Mouse (Mus musculus) heart, embryonic 15.5 days (tissue): ENCODE data around the gene Map7d1. TPM values are rescaled to one million over a fixed set of nuclear protein-coding genes. Genes with fewer than 3 reads are reported as not detected.
A peak's percentile ranks its signal among the peaks of the same experiment; 100 is the strongest.

Experiments used
- ATAC-seq: fragments of 200-750 bp; cut with Nextera tagmentation; replicated peaks from 2 replicates; pipeline ENCODE4 v1.8.0; 2017; ENCODE audit warnings: low read depth, moderate TSS enrichment; ENCODE audit not compliant: insufficient number of reproducible peaks, insufficient read depth, low FRiP score
- H3K27ac ChIP-seq: fragments of 300-500 bp; sonication (generic); 2 replicates; pipeline ENCODE4 v1.5.1; 2015; ENCODE audit warnings: mild to moderate bottlenecking, inconsistent platforms
- H3K27me3 ChIP-seq: fragments of 300-500 bp; sonication (generic); 2 replicates; pipeline ENCODE4 v1.6.1; 2015; ENCODE audit warnings: inconsistent platforms
- H3K36me3 ChIP-seq: fragments of 300-500 bp; sonication (generic); 2 replicates; pipeline ENCODE4 v1.6.1; 2015; ENCODE audit warnings: mild to moderate bottlenecking, inconsistent platforms
- H3K4me1 ChIP-seq: fragments of 300-500 bp; sonication (generic); replicated peaks from 2 replicates; pipeline ENCODE4 v1.6.1; 2015; ENCODE audit warnings: inconsistent platforms
- H3K4me2 ChIP-seq: fragments of 300-500 bp; sonication (generic); 2 replicates; pipeline ENCODE4 v1.6.1; 2015; ENCODE audit warnings: inconsistent platforms, mild to moderate bottlenecking, moderate library complexity
- H3K4me3 ChIP-seq: fragments of 300-500 bp; sonication (generic); 2 replicates; pipeline ENCODE4 v1.5.1; 2015; ENCODE audit warnings: mild to moderate bottlenecking, inconsistent platforms
- H3K9ac ChIP-seq: fragments of 300-500 bp; sonication (generic); 2 replicates; pipeline ENCODE4 v1.6.1; 2015; ENCODE audit warnings: mild to moderate bottlenecking, inconsistent platforms
- H3K9me3 ChIP-seq: fragments of 300-500 bp; sonication (generic); replicated peaks from 2 replicates; pipeline ENCODE4 v1.6.1; 2016; ENCODE audit warnings: inconsistent platforms
- WGBS: fragments of 180-500 bp; shearing (Covaris S2); methylation state at CpG from one replicate; pipeline ENCODE4 v1.1.7; 2015; ENCODE audit warnings: mixed read lengths; 5-methylcytosine and 5-hydroxymethylcytosine counted together
- polyA plus RNA-seq: library from polyadenylated mRNA; unstranded; fragments of >200 nt; fragmentation: Nextera tagmentation; extraction: Ambion mirVana; gene quantifications from 2 replicates; pipeline ENCODE4 v1.2.1, GENCODE M21; 2015

Map7d1 gene
- polyA plus RNA-seq, 1 experiment from 2014 or later = 39.4 TPM

DNA sequence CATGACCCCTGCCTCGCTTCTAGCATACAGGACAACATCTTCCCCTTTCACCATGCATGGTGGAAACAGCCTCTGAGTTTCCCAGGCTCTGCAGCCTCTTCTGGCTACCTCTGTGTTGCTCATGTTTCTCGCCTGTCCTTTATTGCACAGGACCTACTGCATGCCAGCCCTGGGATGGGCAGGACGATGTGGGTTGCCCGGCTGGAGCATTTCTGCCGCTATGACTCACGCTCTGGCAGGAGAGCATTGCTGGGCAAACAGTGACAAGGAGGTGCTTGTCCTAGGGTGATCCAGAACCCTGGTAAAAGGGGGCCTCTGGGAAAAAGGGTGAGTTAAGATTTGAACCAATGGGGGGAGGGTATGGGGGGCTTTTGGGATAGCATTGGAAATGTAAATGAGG, 38.4 kb downstream of the Map7d1 start:
- Histone ChIP-seq H3K9me3 (no peaks in the 10 kb centered on the region), H3K27me3 (no peaks in the 10 kb centered on the region), H3K36me3 (no peaks in the 10 kb centered on the region), H3K4me1 (peaks cover 3% of the 10 kb centered on the region; the same call in 1 of the 2 replicates), H3K27ac (no peak overlapping the region), H3K4me2 (no peak overlapping the region), H3K4me3 (no peak overlapping the region), H3K9ac (no peak overlapping the region)
- WGBS = 71% methylated on average over 6 of the region's 6 CpGs
- ATAC-seq = no peak

DNA sequence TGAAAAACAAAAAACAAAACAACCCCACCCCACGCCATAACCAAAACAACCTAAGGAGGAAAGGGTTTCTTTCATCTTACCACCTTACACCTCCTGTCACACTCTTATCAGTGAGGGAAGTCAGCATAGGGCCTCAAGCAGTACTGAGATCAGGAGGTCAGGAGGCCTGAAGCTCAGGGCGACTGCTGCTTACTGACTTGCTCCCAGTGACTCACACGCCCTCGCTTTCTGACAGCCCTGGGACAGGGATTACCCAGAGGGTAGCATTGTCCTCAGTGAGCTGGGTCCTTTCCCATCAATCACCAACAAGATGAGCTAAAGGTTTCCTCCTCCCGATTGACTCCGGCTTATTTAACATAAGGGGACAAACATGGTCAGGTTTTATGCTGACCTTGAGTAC, 49.1 kb downstream of the Map7d1 start:
- Histone ChIP-seq H3K4me3 (no peak overlapping the region), H3K36me3 (no peaks in the 10 kb centered on the region), H3K27me3 (no peaks in the 10 kb centered on the region), H3K27ac (no peak overlapping the region), H3K9ac (no peak overlapping the region), H3K4me2 (no peak overlapping the region), H3K9me3 (no peaks in the 10 kb centered on the region), H3K4me1 (peaks cover 6% of the 10 kb centered on the region)
- WGBS = 62% methylated on average over 6 of the region's 6 CpGs
- ATAC-seq = no peak

DNA sequence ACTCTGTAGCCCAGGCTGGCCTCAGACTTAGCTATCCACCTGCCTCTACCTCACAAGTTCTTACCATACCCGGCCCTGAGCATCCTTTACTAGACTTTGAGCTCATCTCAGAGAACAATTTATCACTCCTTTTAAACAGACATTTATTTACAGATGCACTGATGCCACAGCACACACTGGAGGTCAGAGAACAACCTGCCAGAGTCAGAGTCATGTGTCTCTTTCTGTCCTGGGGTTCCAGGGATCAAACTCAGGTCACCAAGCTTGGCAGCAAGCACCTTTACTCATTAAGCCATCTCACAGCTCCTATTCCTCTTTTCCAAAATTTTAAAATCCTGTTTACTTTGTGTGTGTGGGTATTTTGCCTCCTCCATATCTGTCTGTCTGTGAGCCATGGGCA, 50.8 kb downstream of the Map7d1 start:
- peaks cover 12% of the 10 kb centered on the region for H3K4me1 ChIP-seq
- no peak overlapping the region for H3K27ac ChIP-seq
- no peak for ATAC-seq
- H3K9ac ChIP-seq = no peak overlapping the region
- H3K4me2 ChIP-seq = no peak overlapping the region
- no peaks in the 10 kb centered on the region for H3K36me3 ChIP-seq
- WGBS = 75% methylated on average over 1 of the region's 1 CpGs
- H3K4me3 ChIP-seq = no peak overlapping the region
- no peaks in the 10 kb centered on the region for H3K27me3 ChIP-seq
- no peaks in the 10 kb centered on the region for H3K9me3 ChIP-seq

DNA sequence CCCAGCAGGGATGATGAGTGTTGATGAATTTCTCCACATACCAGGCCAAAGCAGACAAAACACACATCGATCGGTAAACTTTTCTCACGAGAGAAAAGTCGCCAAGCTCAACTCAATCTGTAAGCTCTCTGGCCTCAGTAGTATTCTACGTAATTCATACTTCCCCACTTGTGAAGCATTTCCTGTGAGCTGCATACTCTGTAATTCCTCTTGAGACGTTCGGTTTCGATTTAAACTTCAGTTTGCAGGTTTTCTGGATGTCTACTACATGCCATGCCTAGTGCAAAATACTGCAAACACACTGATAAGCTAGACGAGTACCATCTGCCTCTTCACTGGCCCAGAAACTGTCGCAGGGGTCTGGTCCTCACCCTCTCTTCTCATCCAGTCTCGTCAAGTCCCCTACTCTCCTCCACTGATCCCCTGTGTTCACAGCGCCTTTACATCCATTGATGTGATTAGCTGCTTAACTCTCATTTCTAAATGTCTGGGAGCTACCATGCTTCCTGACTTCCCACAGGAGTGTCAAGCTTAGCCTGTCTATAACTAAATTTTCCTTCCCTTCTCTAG, 51.4 kb downstream of the Map7d1 start:
- no peak overlapping the region for H3K27ac ChIP-seq
- H3K4me2 ChIP-seq = no peak overlapping the region
- H3K9ac ChIP-seq = no peak overlapping the region
- peaks cover 19% of the 10 kb centered on the region for H3K4me1 ChIP-seq
- no peaks in the 10 kb centered on the region for H3K27me3 ChIP-seq
- no peak overlapping the region for H3K4me3 ChIP-seq
- H3K36me3 ChIP-seq = no peaks in the 10 kb centered on the region
- no peaks in the 10 kb centered on the region for H3K9me3 ChIP-seq
- 55% methylated on average over 12 of the region's 12 CpGs for WGBS
- no peak for ATAC-seq

DNA sequence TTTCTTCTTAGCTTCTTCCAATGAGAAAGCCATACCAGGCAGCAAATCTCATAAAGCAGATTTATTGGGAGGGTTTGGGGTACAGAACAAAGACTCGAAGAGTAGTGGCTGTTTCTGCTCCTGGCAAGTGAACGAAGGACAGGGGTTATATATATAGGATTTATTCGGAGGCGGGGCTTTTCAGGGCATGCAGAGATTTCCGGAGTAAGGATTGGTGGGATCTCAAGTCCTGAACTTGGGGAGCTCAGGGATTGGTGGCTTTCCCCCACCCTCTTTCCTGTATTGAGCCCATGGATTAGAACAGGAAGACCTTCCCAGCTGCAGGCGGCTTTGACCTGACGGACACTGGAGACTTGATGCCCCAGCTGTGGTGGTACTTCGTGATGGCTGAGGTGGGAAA, 52.1 kb downstream of the Map7d1 start:
- no peaks in the 10 kb centered on the region for H3K27me3 ChIP-seq
- WGBS = 86% methylated on average over 8 of the region's 8 CpGs
- peak overlapping the region; percentile 99 for H3K27ac ChIP-seq
- no peak overlapping the region for H3K9ac ChIP-seq
- no peaks in the 10 kb centered on the region for H3K9me3 ChIP-seq
- peaks cover 26% of the 10 kb centered on the region for H3K4me1 ChIP-seq
- H3K4me3 ChIP-seq = no peak overlapping the region
- no peak overlapping the region for H3K4me2 ChIP-seq
- no peaks in the 10 kb centered on the region for H3K36me3 ChIP-seq
- ATAC-seq = no peak

DNA sequence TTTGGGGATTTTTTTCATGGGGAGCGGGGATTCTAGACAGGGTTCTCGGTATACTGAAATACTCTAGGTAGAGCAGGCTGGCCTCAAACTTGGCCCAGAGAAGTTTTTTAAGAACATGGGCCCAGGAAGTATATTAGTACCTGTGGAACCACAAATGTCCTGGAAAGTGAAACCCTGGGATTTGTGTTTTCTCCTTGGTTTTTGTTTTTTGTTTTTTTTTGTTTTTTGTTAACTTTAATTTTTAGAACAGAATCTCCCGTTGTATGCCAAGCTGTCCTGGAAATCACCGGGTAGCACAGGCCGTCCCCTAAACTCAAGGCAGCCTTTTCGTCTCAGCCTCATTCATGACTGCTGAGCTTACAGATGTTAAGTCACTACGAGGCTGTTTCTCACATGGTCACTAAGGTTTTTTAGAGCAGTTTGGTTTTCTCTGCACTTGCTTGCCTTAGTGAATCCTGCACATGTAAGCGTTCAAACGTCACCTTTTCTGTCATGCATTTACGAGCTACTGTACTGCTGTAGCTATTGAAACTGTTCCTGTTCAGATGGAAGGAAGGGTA, 52.7 kb downstream of the Map7d1 start:
- Histone ChIP-seq H3K9ac (peak overlapping the region; percentile 28; the same call in 1 of the 2 replicates), H3K4me3 (peak overlapping the region; percentile 83), H3K9me3 (no peaks in the 10 kb centered on the region), H3K27ac (peak overlapping the region; percentile 99), H3K36me3 (no peaks in the 10 kb centered on the region), H3K27me3 (no peaks in the 10 kb centered on the region), H3K4me1 (peaks cover 32% of the 10 kb centered on the region), H3K4me2 (peak overlapping the region; percentile 65)
- 70% methylated on average over 10 of the region's 10 CpGs for WGBS
- no peak for ATAC-seq

DNA sequence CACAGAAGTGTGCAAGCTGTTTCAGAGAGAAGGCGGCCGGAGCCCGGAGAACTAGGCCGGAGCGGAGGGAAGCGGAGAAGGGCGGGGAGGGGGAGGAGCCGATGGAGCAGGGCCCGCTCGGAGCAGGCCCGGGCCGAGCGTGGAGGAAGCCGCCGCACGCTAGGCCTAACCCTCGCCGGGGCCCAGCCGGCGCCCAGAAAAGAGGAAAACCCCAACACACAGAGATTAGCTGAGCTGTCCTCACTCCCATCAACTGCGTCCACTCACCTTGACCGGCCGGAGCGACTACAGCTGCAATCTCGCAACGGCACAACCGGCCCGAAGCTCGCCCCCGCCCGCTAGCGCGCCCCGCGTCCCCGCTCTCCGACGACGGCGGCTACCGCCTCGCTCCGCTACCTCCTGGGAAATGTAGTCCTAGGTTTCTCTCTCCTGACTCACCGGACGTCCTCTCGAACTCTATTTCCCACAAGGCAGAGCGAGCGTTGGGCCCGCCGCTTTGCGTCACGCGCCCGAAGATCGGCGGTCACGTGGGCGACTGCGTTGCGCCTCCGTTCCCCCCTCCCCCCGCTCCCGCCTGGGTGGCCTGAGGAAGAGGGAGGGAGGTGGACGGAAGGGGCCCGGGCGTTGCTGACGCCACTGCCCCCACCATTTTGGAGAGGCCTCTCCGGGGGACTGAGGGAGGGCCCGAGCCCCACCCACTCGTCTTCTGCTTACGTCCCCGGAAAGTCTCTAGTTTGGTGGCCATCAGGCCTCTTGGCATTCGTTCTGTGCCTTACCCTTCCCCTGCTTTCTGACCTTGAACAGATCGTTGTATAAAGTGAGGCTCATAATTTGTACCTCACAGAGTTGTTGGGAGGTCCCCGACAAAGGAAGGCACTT, 53.6 kb downstream of the Map7d1 start, which contains the start of gene Thrap3:
Gene Thrap3 (minus strand): TSS at position 458 of the 879 bp plus-strand sequence.
- peak within 1 kb of the TSS; percentile 68 for H3K4me2 ChIP-seq
- peaks cover 41% of the 10 kb centered on the region for H3K4me1 ChIP-seq
- WGBS = under 1% methylated on average over 67 of the region's 75 CpGs
- peak within 1 kb of the TSS; percentile 83 for H3K4me3 ChIP-seq
- no peaks in the 10 kb centered on the region for H3K9me3 ChIP-seq
- peak within 1 kb of the TSS; percentile 91 for H3K9ac ChIP-seq
- no peaks in the 10 kb centered on the region for H3K27me3 ChIP-seq
- H3K36me3 ChIP-seq = no peaks in the 10 kb centered on the region
- ATAC-seq = peak; percentile 98
- peak within 1 kb of the TSS; percentile 99 for H3K27ac ChIP-seq

DNA sequence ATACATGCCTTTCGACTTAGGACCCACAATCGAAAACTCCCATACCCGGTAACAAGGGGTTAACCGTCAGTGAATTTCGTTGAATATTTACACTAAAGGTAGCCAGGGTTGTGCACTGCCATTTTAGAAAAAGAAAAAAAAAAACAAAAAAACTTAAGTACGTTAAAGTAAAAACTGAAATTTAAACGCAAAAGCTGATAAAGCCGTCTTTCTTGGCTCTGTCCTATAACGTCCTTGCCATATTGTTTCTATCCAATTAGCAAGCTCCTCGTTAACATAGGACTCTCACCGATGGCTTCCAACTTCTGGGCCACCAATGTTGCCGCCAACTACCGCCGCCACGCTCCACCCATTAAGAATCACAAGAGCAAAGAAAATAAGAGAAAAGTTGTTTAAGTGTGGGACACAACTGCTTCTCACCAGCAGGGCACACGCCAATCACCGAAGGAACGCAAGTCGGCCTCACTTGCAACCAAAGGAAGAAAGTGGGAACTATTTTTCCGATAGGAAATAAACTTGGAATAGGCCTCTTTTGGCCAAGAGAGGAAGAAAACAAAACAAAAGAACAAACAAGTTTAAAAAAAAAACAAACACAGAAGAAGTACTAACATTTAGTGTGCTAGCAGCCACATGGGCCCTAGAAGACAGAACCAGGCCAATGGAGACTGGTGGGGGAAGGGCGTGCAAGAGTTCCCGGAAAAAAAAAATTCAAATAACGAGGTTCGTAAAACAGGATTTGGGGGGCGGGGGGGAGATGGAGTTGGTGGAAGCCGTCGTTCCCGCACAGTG, 54.4 kb downstream of the Map7d1 start:
- Histone ChIP-seq H3K27me3 (no peaks in the 10 kb centered on the region), H3K36me3 (no peaks in the 10 kb centered on the region), H3K4me2 (peak overlapping the region; percentile 68), H3K4me3 (peak overlapping the region; percentile 83), H3K9ac (peak overlapping the region; percentile 91), H3K9me3 (no peaks in the 10 kb centered on the region), H3K27ac (peak overlapping the region; percentile 99), H3K4me1 (peaks cover 45% of the 10 kb centered on the region)
- WGBS = under 1% methylated on average over 28 of the region's 28 CpGs
- no peak for ATAC-seq

DNA sequence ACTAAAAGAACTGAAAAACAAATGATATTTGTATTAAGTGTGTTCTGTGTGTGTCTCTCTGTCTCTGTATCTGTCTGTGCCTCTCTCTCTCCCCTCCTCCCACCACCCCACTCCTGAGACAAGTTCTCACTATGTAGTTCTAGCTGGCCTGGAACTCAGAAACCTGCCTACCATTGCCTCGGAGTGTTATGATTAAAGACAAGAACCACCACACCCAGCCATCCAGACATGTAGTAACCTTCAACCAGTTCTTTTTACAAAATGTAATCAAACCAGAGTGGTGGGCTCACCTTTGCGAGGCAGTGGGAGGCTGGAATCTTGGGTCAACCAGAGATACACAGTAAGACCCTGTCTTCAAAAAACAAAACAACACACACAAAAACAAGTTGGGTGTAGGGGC, 55.5 kb downstream of the Map7d1 start:
- Histone ChIP-seq H3K4me2 (peak overlapping the region; percentile 68), H3K36me3 (no peaks in the 10 kb centered on the region), H3K9ac (peak overlapping the region; percentile 91), H3K9me3 (no peaks in the 10 kb centered on the region), H3K4me1 (peaks cover 52% of the 10 kb centered on the region), H3K27ac (peak overlapping the region; percentile 99), H3K4me3 (peak overlapping the region; percentile 83), H3K27me3 (no peaks in the 10 kb centered on the region)
- no peak for ATAC-seq
- 25% methylated on average over 2 of the region's 2 CpGs for WGBS

DNA sequence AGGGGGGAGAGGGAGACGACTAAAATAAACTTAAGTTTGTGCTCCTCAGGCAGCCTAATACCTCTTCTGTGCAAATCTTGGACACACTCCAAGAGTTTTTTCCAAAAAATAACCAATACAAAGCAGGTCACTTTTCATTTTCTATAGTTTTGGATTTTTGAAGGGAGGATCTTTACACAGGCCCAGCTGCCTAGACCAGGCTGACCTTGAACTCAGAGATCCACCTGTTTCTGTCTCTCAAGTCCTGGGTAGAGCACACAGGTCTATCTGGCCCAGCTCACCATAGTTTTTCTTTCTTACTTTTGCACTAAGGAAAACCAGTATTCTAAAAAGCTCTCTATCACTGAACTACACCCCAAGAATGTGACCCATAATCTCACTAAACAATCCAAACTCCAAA, 56.1 kb downstream of the Map7d1 start:
- no peaks in the 10 kb centered on the region for H3K27me3 ChIP-seq
- H3K4me2 ChIP-seq = peak overlapping the region; percentile 68
- no peaks in the 10 kb centered on the region for H3K9me3 ChIP-seq
- 13% methylated on average over 1 of the region's 1 CpGs for WGBS
- H3K27ac ChIP-seq = 0 out of 2 replicates have a peak overlapping the region, but pooled peaks have one; percentile 12
- H3K4me1 ChIP-seq = peaks cover 53% of the 10 kb centered on the region
- peak overlapping the region; percentile 83 for H3K4me3 ChIP-seq
- no peak for ATAC-seq
- no peaks in the 10 kb centered on the region; the same call in 1 of the 2 replicates for H3K36me3 ChIP-seq
- H3K9ac ChIP-seq = peak overlapping the region; percentile 91

DNA sequence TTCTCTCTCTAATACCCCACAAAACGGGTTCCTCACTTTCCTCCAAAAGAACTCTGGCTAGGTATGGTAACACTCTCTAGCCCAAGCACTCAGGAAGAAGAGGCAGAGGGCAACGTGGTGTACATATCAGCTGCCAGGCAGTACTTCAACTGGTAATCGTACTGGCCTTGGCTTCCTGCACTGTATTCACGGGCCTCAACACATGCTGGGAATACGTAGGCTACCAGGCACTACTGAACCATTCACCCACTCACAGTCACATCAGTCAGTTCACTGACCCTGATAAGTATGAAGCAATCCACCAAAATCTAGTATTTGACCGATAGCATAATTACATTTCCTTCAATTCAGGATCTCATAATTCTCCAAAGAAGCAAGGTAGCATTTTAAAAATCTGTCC, 56.6 kb downstream of the Map7d1 start:
- peak overlapping the region; percentile 68 for H3K4me2 ChIP-seq
- no peaks in the 10 kb centered on the region for H3K27me3 ChIP-seq
- H3K9me3 ChIP-seq = no peaks in the 10 kb centered on the region
- H3K4me1 ChIP-seq = peaks cover 55% of the 10 kb centered on the region
- H3K27ac ChIP-seq = no peak overlapping the region
- WGBS = 49% methylated on average over 6 of the region's 6 CpGs
- peaks cover 5% of the 10 kb centered on the region; the same call in 1 of the 2 replicates for H3K36me3 ChIP-seq
- peak overlapping the region; percentile 83; the same call in 1 of the 2 replicates for H3K4me3 ChIP-seq
- peak overlapping the region; percentile 91; the same call in 1 of the 2 replicates for H3K9ac ChIP-seq
- ATAC-seq = no peak
